Mouse (Mus musculus) spleen, adult 2 months (tissue): Measurements from ENCODE around the gene Cxcr1. TPM values are rescaled to one million over a fixed set of nuclear protein-coding genes. Genes with fewer than 3 reads are reported as not detected.

Source experiments
- DNase-seq, 2 experiments: peaks; one replicate each; pipeline versions ENCODE4 v3.0.0 to v3.0.0-alpha.2; 2012 to 2021; ENCODE audit warnings: low spot score in 2 of 2, low read depth in 1 of 2
- H3K27ac ChIP-seq: fragments of 200-500 bp; 2 replicates; pipeline ENCODE4 v1.5.1; 2012; ENCODE audit warnings: low read length, inconsistent platforms; ENCODE audit not compliant: insufficient read depth
- H3K27me3 ChIP-seq: fragments of 200-500 bp; 2 replicates; pipeline ENCODE4 v1.6.1; 2012; ENCODE audit warnings: mild to moderate bottlenecking, moderate library complexity, low read length, inconsistent platforms; ENCODE audit not compliant: control insufficient read depth, insufficient read depth
- H3K36me3 ChIP-seq: fragments of 200-500 bp; 2 replicates; pipeline ENCODE4 v1.6.1; 2012; ENCODE audit warnings: mild to moderate bottlenecking, low read length, inconsistent platforms; ENCODE audit not compliant: control insufficient read depth, insufficient read depth
- H3K4me1 ChIP-seq: fragments of 200-500 bp; 2 replicates; pipeline ENCODE4 v1.6.1; 2011; ENCODE audit warnings: inconsistent platforms; ENCODE audit not compliant: control insufficient read depth, insufficient read depth, insufficient read length
- H3K4me3 ChIP-seq: fragments of 200-500 bp; 2 replicates; pipeline ENCODE4 v1.5.1; 2011; ENCODE audit warnings: mild to moderate bottlenecking, inconsistent platforms; ENCODE audit not compliant: insufficient read depth, insufficient read length; ENCODE audit errors: extremely low read depth
- CTCF ChIP-seq: fragments of 200-500 bp; IDR thresholded peaks from 2 replicates; pipeline ENCODE4 v1.5.1; 2011; ENCODE audit warnings: mild to moderate bottlenecking, inconsistent platforms; ENCODE audit not compliant: insufficient read depth, insufficient read length, insufficient replicate concordance; ENCODE audit errors: extremely low read depth
- POLR2A ChIP-seq: fragments of 200-500 bp; IDR thresholded peaks from 2 replicates; pipeline ENCODE4 v1.6.1; 2011; ENCODE audit warnings: low read depth, low read length, inconsistent platforms
- WGBS: fragments of 180-500 bp; shearing (Covaris S2); methylation state at CpG from one replicate; pipeline ENCODE4 v1.1.7; 2018; 5-methylcytosine and 5-hydroxymethylcytosine counted together
- polyA plus RNA-seq: library from polyadenylated mRNA; depleted of rRNA; stranded (reverse); fragments of >200 nt; gene quantifications from 2 replicates; pipeline ENCODE4 v1.2.3, GENCODE M21; 2012

Gene Cxcr1
- polyA plus RNA-seq, 1 experiment = 0.27 TPM

DNA sequence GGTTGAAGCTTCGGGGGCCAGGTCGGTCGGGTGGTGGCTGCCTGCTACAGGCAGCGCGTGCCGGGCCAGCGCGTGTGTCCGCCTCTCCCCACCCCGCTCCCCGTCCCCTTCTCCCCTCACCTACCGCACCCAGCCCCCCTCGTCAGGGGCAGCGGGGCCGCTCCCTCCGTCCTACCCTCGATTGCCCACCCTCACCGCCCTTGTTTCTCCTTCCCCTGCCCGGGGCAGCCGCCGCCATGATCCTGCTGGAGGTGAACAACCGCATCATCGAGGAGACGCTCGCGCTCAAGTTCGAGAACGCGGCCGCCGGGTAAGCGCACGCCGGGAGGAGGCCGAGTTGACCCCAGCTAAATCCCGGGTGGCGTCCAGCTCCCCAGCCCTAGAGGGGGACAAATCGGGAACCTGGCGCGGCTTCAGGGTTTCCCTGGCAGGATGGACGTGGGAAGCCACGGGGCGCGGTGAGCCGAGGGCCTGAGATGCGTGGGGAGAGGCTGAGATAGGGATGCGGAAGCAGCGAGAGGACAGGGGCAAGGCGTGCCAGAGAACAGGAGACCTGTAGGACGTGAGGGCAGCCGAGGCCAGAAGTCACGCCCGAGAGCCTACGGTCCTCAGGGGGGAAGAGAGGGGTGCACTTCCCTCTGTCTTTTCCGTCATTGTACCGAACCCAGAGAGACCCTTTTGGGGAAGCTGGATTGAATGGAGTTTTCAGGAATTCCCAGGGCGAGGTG is 42.3 kb upstream of the Cxcr1 start:
- peak overlapping the region; percentile 78 for H3K4me3 ChIP-seq
- no peaks in the 10 kb centered on the region for H3K27me3 ChIP-seq
- no peak for TF ChIP-seq CTCF
- TF ChIP-seq POLR2A = no peak; the same call in 1 of the 2 replicates
- peak overlapping the region; percentile 97 for H3K27ac ChIP-seq
- H3K4me1 ChIP-seq = peaks cover 16% of the 10 kb centered on the region
- peak in 1 of 2 experiments; percentile 62 for DNase-seq
- WGBS = under 1% methylated on average over 44 of the region's 57 CpGs
- no peaks in the 10 kb centered on the region for H3K36me3 ChIP-seq

DNA sequence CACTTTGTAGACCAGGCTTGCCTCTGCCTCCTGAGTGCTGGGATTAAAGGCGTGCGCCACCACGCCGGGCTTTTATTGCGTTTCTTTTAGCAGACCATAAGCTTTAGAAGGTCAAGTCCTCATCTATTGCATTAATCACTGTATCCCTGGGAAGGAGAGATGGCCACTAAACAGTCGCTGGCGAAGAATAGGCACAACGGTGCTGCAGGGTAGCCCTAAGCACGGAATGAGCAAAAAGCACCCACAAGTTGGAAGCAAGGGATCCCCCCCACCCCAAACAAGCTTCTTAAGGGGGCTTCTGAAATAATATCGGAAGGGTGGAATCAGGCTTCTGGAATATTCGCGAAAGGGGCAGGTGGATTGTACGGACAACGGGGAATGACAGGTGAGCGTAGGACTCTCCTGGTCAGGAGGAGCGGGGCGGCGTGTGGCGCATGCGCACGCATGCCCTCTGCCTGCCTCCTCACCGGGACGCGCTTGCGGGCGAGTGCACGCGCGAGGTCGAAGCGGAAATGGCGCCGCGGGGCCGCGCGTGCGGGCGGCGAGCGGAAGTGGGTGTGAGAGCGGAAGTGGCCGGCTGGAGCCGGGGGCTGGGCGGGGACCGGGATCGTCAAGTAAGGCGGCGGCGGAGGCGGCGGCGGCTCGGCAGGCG is 41.6 kb upstream of the Cxcr1 start, which contains the start of gene Arpc2:
Gene Arpc2 (plus strand): TSS at position 147 of the 652 bp plus-strand sequence.
- H3K4me1 ChIP-seq = peaks cover 12% of the 10 kb centered on the region

DNA sequence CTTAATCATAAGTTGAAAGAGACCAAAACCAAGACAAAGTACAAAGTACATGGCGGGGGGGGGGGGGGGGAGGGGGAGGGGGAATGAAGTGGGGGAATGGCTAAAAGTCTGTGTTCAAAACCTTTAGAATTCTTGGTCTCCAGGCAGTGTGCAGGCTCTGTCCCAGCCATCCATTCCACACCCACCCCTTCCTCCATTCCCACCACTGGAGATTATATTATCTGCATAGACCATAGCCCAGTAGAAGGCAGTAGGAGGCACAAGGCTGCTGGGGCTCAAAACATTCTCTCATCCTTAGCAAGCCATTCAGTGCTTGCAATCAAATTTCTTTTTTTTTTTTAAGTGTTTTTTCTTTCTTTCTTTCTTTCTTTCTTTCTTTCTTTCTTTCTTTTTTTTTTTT is 36.6 kb upstream of the Cxcr1 start:
- H3K36me3 ChIP-seq = no peaks in the 10 kb centered on the region
- peaks cover 5% of the 10 kb centered on the region; the same call in 1 of the 2 replicates for H3K4me1 ChIP-seq
- WGBS = 80% methylated on average over 1 of the region's 1 CpGs
- H3K4me3 ChIP-seq = no peak overlapping the region
- H3K27ac ChIP-seq = no peak overlapping the region
- no peaks in the 10 kb centered on the region for H3K27me3 ChIP-seq
- TF ChIP-seq POLR2A = no peak
- no peak for TF ChIP-seq CTCF
- DNase-seq = no peak

More for the DNA sequence above, 41.6 kb upstream of the Cxcr1 start, which contains the start of gene Arpc2:
- TF ChIP-seq POLR2A (peak; percentile 76; the same call in 1 of the 2 replicates), CTCF (no peak)
- no peaks in the 10 kb centered on the region for H3K27me3 ChIP-seq
- H3K4me3 ChIP-seq = peak within 1 kb of the TSS; percentile 78
- H3K36me3 ChIP-seq = no peaks in the 10 kb centered on the region
- peak; percentile 91 to 97 for DNase-seq
- 7% methylated on average over 39 of the region's 55 CpGs for WGBS
- peak within 1 kb of the TSS; percentile 97 for H3K27ac ChIP-seq

- TF ChIP-seq POLR2A = no peak
- TF ChIP-seq CTCF = no peak
- 94% methylated on average over 2 of the region's 2 CpGs for WGBS
- no peak for DNase-seq
- no peak overlapping the region for H3K4me3 ChIP-seq
- no peaks in the 10 kb centered on the region for H3K27me3 ChIP-seq
- H3K27ac ChIP-seq = no peak overlapping the region
- no peaks in the 10 kb centered on the region for H3K36me3 ChIP-seq
- H3K4me1 ChIP-seq = peaks cover 5% of the 10 kb centered on the region; the same call in 1 of the 2 replicates
These were observed 35.5 kb upstream of the Cxcr1 start for GRCm38 (mm10) chr1:74229942-74230341.

DNA sequence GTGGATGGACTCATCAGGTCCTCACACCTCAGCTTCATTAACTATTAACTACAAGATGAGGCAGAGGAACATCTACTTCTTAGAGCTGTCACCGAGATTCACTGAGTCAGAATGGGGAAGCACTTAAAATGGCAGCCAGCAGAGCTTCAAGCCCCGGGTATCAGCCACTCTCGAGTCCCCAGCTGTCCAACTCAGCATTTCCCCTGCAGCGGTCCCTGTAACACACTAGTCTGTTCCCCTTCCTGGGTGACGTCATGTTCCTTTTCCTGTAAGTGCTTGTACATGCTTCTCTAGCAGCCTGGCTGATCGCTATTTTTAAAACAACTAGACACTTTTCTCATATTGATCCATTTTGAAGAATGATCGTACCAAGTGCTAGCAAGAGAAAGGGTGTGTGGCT is 32.9 kb upstream of the Cxcr1 start:
- 12% methylated on average over 7 of the region's 7 CpGs for WGBS
- DNase-seq = peak; percentile 75 to 80
- H3K27me3 ChIP-seq = no peaks in the 10 kb centered on the region
- TF ChIP-seq POLR2A (no peak), CTCF (no peak)
- no peaks in the 10 kb centered on the region for H3K36me3 ChIP-seq
- H3K4me1 ChIP-seq = peaks cover 5% of the 10 kb centered on the region; the same call in 1 of the 2 replicates
- no peak overlapping the region for H3K4me3 ChIP-seq
- peak overlapping the region; percentile 67 for H3K27ac ChIP-seq

GRCm38 (mm10) chr1:74219922-74220321 is 25.5 kb upstream of the Cxcr1 start:
- H3K4me3 ChIP-seq = no peak overlapping the region

More at GRCm38 (mm10) chr1:74219922-74220321, 25.5 kb upstream of the Cxcr1 start:
- TF ChIP-seq POLR2A (no peak), CTCF (no peak)
- Histone ChIP-seq H3K27ac (no peak overlapping the region), H3K4me1 (no peaks in the 10 kb centered on the region), H3K27me3 (no peaks in the 10 kb centered on the region), H3K36me3 (no peaks in the 10 kb centered on the region)
- DNase-seq = no peak
- 91% methylated on average over 7 of the region's 7 CpGs for WGBS
